Mouse (Mus musculus): ENCODE data around the gene Fbxo44. TPM values are rescaled to one million over a fixed set of nuclear protein-coding genes. Genes with fewer than 3 reads are reported as not detected.
"Not testable (repeated sequence)": the region's sequence is repeated elsewhere in the genome, so short reads cannot be mapped to it uniquely, and the experiment has no call there.

Gene Fbxo44
- polyA plus RNA-seq, 1 experiment: 2.1 TPM

DNA sequence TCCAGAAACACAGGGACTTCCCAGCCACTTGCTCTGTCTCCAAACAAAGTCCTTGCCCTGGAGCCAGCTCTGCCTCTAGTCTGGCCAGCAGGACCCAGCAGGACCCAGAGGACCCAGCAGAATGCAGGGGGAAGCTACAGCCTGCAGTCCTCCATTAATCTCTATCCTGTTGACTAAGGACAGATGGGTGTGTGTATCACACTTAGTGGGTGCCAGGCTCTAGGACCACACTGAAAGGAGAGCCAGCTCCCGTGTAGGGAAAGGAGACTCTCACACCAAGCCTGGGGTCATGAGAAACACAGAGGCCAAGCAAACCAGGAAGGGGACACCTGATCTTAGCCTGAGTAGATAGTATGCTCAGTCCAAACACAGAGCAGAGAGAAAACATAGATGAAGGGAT, 32.0 kb downstream of the Fbxo44 start:
- Histone ChIP-seq H3K4me3 (ENCODE audit: insufficient read depth, poor library complexity, severe bottlenecking) (no peak overlapping the region), H3K79me2 (ENCODE audit: control insufficient read depth, insufficient read depth) (no peaks in the 10 kb centered on the region), H3K36me3 (ENCODE audit: control insufficient read depth, insufficient read depth) (no peaks in the 10 kb centered on the region), H3K27me3 (ENCODE audit: control insufficient read depth, insufficient read depth, insufficient read length) (peaks cover 33% of the 10 kb centered on the region), H3ac (ENCODE audit: control insufficient read depth, insufficient read length, low read depth) (no peak overlapping the region), H3K79me3 (ENCODE audit: low read depth) (no peaks in the 10 kb centered on the region)
- TF ChIP-seq USF1 (IDR thresholded peaks at IDR 0.05; ENCODE audit: low read depth) (no peak), FOSL1 (IDR thresholded peaks at IDR 0.05; ENCODE audit: insufficient read depth, low read length, poor library complexity, severe bottlenecking) (no peak), CTCF (IDR thresholded peaks at IDR 0.05; ENCODE audit: control insufficient read depth, insufficient read depth, insufficient read length) (no peak), MYOG (IDR thresholded peaks at IDR 0.05; ENCODE audit: control insufficient read depth, extremely low read depth, insufficient read length) (no peak), MYOD1 (IDR thresholded peaks at IDR 0.05; ENCODE audit: control insufficient read depth, insufficient read length, low read depth) (no peak), CEBPB (IDR thresholded peaks at IDR 0.05; ENCODE audit: low read depth) (no peak), MAX (IDR thresholded peaks at IDR 0.05) (no peak)

DNA sequence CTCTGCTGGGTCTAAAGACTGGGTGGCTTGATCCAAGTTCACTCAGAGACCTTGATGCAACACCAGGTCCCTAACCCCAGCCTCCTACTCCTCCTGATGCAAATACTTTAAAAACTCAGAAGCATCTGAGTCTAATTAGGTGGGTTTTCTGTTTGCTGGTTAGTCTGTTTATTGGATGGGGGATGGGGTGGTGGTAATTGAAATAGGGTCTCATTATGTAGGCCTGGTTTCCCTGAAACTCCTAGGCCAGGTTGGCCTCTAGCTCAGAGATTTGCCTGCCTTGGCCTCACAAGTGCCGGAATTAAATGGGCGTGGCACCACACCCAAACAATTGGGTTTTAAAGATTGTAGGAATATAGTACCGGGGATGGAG, 37.6 kb downstream of the Fbxo44 start:
- Histone ChIP-seq H3ac (ENCODE audit: control insufficient read depth, insufficient read length, low read depth) (no peak overlapping the region), H3K79me2 (ENCODE audit: control insufficient read depth, insufficient read depth) (no peaks in the 10 kb centered on the region), H3K36me3 (ENCODE audit: control insufficient read depth, insufficient read depth) (no peaks in the 10 kb centered on the region), H3K4me3 (ENCODE audit: insufficient read depth, poor library complexity, severe bottlenecking) (no peak overlapping the region), H3K79me3 (ENCODE audit: low read depth) (no peaks in the 10 kb centered on the region), H3K27me3 (ENCODE audit: control insufficient read depth, insufficient read depth, insufficient read length) (no peaks in the 10 kb centered on the region)
- TF ChIP-seq CTCF (IDR thresholded peaks at IDR 0.05; ENCODE audit: control insufficient read depth, insufficient read depth, insufficient read length) (no peak), MYOG (IDR thresholded peaks at IDR 0.05; ENCODE audit: control insufficient read depth, extremely low read depth, insufficient read length) (no peak), USF1 (IDR thresholded peaks at IDR 0.05; ENCODE audit: low read depth) (no peak), CEBPB (IDR thresholded peaks at IDR 0.05; ENCODE audit: low read depth) (no peak), MYOD1 (IDR thresholded peaks at IDR 0.05; ENCODE audit: control insufficient read depth, insufficient read length, low read depth) (no peak), FOSL1 (IDR thresholded peaks at IDR 0.05; ENCODE audit: insufficient read depth, low read length, poor library complexity, severe bottlenecking) (no peak), MAX (IDR thresholded peaks at IDR 0.05) (no peak)

- Histone ChIP-seq H3K79me2 (ENCODE audit: control insufficient read depth, insufficient read depth) (no peaks in the 10 kb centered on the region), H3K36me3 (ENCODE audit: control insufficient read depth, insufficient read depth) (no peaks in the 10 kb centered on the region), H3K4me3 (ENCODE audit: insufficient read depth, poor library complexity, severe bottlenecking) (no peak overlapping the region), H3K27me3 (ENCODE audit: control insufficient read depth, insufficient read depth, insufficient read length) (no peaks in the 10 kb centered on the region), H3ac (ENCODE audit: control insufficient read depth, insufficient read length, low read depth) (no peak overlapping the region), H3K79me3 (ENCODE audit: low read depth) (no peaks in the 10 kb centered on the region)
- TF ChIP-seq USF1 (IDR thresholded peaks at IDR 0.05; ENCODE audit: low read depth) (no peak), MYOD1 (IDR thresholded peaks at IDR 0.05; ENCODE audit: control insufficient read depth, insufficient read length, low read depth) (peak; percentile 65)
Observed at GRCm38 (mm10) chr4:148121982-148122693, 38.1 kb downstream of the Fbxo44 start.

GRCm38 (mm10) chr4:148121362-148121761, 38.9 kb downstream of the Fbxo44 start:
- Histone ChIP-seq H3K4me3 (ENCODE audit: insufficient read depth, poor library complexity, severe bottlenecking) (no peak overlapping the region), H3ac (ENCODE audit: control insufficient read depth, insufficient read length, low read depth) (no peak overlapping the region), H3K27me3 (ENCODE audit: control insufficient read depth, insufficient read depth, insufficient read length) (no peaks in the 10 kb centered on the region), H3K36me3 (ENCODE audit: control insufficient read depth, insufficient read depth) (no peaks in the 10 kb centered on the region), H3K79me3 (ENCODE audit: low read depth) (no peaks in the 10 kb centered on the region), H3K79me2 (ENCODE audit: control insufficient read depth, insufficient read depth) (no peaks in the 10 kb centered on the region)
- TF ChIP-seq MYOD1 (IDR thresholded peaks at IDR 0.05; ENCODE audit: control insufficient read depth, insufficient read length, low read depth) (no peak), MAX (IDR thresholded peaks at IDR 0.05) (no peak), USF1 (IDR thresholded peaks at IDR 0.05; ENCODE audit: low read depth) (no peak), FOSL1 (IDR thresholded peaks at IDR 0.05; ENCODE audit: insufficient read depth, low read length, poor library complexity, severe bottlenecking) (no peak), CTCF (IDR thresholded peaks at IDR 0.05; ENCODE audit: control insufficient read depth, insufficient read depth, insufficient read length) (no peak), MYOG (IDR thresholded peaks at IDR 0.05; ENCODE audit: control insufficient read depth, extremely low read depth, insufficient read length) (no peak), CEBPB (IDR thresholded peaks at IDR 0.05; ENCODE audit: low read depth) (no peak)

- no peaks in the 10 kb centered on the region for H3K27me3 ChIP-seq (ENCODE audit: control insufficient read depth, insufficient read depth, insufficient read length)
- no peak for TF ChIP-seq MAX (IDR thresholded peaks at IDR 0.05)
- TF ChIP-seq CEBPB (IDR thresholded peaks at IDR 0.05; ENCODE audit: low read depth): no peak
- TF ChIP-seq USF1 (IDR thresholded peaks at IDR 0.05; ENCODE audit: low read depth): no peak
- TF ChIP-seq MYOG (IDR thresholded peaks at IDR 0.05; ENCODE audit: control insufficient read depth, extremely low read depth, insufficient read length): no peak
- no peak for TF ChIP-seq CTCF (IDR thresholded peaks at IDR 0.05; ENCODE audit: control insufficient read depth, insufficient read depth, insufficient read length)
- TF ChIP-seq FOSL1 (IDR thresholded peaks at IDR 0.05; ENCODE audit: insufficient read depth, low read length, poor library complexity, severe bottlenecking): no peak
- TF ChIP-seq MYOD1 (IDR thresholded peaks at IDR 0.05; ENCODE audit: control insufficient read depth, insufficient read length, low read depth): no peak
Observed at GRCm38 (mm10) chr4:148120555-148120954, 39.7 kb downstream of the Fbxo44 start.

DNA sequence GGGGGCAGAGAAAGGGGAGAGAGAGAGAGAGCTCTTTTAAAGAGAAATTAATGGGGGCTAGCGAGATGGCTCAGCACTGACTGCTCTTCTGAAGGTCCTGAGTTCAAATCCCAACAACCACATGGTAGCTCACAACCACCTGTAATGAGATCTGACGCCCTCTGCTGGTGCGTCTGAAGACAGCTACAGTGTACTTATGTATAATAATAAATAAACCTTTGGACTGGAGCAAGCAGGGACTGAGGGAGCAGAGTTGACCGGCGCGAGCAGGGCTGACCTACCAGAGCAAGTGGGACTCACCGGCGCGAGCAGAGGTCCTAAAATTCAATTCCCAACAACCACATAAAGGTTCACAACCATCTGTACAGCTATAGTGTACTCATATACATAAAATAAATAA, 40.7 kb downstream of the Fbxo44 start:
- H3K4me3 ChIP-seq (ENCODE audit: insufficient read depth, poor library complexity, severe bottlenecking); H3ac ChIP-seq (ENCODE audit: control insufficient read depth, insufficient read length, low read depth); H3K79me3 ChIP-seq (ENCODE audit: low read depth); H3K27me3 ChIP-seq (ENCODE audit: control insufficient read depth, insufficient read depth, insufficient read length); H3K79me2 ChIP-seq (ENCODE audit: control insufficient read depth, insufficient read depth); H3K36me3 ChIP-seq (ENCODE audit: control insufficient read depth, insufficient read depth): not testable (repeated sequence)

More at GRCm38 (mm10) chr4:148120555-148120954, 39.7 kb downstream of the Fbxo44 start:
- no peaks in the 10 kb centered on the region for H3K36me3 ChIP-seq (ENCODE audit: control insufficient read depth, insufficient read depth)
- no peaks in the 10 kb centered on the region for H3K79me3 ChIP-seq (ENCODE audit: low read depth)
- no peak overlapping the region for H3ac ChIP-seq (ENCODE audit: control insufficient read depth, insufficient read length, low read depth)
- no peak overlapping the region for H3K4me3 ChIP-seq (ENCODE audit: insufficient read depth, poor library complexity, severe bottlenecking)
- no peaks in the 10 kb centered on the region for H3K79me2 ChIP-seq (ENCODE audit: control insufficient read depth, insufficient read depth)
